Mouse (Mus musculus): ENCODE measurements around the gene Dnajc21.

- TF ChIP-seq CTCF (IDR thresholded peaks at IDR 0.05; ENCODE audit: borderline replicate concordance, insufficient read depth, low read length): no peak
- no peak for TF ChIP-seq POLR2A (IDR thresholded peaks at IDR 0.05; ENCODE audit: low read depth, low read length)
Measured at GRCm38 (mm10) chr15:10399795-10400194, 70.5 kb downstream of the Dnajc21 start.
